Mouse (Mus musculus): ENCODE data around the gene March9.
A peak's percentile ranks its signal among the peaks of the same experiment; 100 is the strongest.

The March9 gene

DNA sequence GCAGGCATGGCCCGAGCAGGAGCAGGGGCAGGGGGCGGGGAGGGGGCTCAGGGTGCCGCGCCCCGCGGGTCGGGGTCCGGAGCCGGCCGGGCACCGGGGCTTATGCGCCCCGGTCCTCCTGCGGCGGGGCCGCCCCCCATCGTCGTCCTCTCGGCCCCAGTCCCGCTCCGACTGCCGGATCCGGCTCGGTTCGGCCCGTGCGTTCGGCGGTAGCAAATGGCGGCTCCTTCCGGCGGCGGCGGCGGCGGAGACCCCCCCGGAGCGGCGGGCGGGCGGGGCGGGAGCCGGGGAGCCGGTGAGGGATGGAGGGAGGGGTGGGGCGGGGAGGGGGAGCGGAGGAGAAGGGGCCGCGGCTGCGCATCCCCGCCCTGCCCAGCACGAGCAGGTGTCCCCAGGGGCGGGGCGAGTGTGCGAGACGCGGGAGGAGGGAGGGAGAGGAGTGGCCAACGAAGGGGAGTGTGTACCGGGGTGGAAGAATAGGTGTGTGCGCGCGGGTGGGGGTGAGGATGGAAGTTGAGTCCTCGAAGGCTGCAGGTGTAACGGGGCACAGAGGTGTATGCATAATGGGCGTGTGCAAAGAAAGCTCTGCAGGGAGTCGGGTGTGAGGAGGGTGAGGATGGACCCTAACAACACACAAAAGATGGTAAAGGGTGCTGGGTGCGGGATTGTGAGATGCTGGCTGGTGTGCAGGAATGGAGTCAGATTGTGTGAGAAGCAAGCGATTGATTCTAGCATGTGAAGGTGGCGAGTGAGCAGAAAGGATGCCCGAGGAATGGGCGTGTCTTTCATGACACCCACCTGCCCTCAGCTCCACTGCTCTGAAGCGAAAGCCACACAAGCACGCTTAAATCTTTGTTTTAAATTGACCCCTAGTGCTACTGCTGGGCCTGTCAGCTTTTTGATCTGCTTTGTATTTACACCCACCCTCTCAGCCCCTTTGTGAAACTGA is at the start of gene March9:
March9 (minus strand) TSS at position 217 of the 949 bp plus-strand sequence.
- DNase-seq (ENCODE audit: low read depth, low spot score), result no peak

DNA sequence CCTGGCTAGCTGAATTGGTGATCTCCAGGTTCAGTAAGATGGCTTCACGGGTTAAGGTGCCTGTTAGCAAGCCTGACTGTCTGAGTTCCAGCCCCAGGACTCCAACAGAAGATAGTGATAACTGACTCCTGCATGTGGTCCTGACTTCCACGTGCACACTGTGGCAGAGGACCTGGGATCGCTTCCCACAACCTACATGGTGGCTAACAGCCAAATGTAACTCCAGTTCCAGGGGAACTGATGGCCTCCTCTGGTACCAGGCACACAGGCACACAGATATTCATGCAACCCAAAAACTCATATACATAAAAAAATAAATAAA is 48.2 kb upstream of the March9 start:
- no peak for DNase-seq (ENCODE audit: low read depth, low spot score)

DNA sequence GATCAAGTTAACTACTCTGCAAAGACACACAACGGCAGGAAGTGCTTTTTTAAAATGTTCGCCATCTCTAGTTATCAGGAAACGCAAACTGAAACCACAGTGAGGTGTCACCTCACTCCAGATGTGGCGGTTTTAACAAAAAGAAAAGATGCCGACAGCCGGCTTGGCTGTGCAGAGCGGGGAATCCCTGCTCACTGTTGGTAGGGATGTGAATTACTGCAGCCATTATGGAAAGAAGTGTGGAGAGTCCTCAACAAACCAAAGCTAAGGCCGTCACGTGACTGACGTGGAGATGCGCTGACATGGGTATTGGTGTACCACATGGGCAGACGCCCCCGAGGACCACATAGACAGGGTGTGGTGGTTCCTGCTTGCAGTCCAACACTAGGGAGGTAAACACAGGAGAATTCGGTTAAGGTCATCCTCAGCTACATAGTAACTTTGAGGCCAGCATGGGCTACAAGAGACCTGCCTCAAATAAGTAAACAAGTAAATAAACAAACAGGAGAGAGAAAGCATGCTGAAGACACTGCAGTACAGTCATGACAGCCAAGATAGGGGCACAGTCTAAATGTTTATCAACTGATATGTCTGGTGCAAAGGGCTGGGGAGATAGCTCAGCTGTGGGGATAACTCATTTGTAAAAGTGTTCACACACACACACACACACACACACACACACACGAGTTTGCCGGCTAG is 47.7 kb upstream of the March9 start:
- DNase-seq (ENCODE audit: low read depth, low spot score), result no peak

DNA sequence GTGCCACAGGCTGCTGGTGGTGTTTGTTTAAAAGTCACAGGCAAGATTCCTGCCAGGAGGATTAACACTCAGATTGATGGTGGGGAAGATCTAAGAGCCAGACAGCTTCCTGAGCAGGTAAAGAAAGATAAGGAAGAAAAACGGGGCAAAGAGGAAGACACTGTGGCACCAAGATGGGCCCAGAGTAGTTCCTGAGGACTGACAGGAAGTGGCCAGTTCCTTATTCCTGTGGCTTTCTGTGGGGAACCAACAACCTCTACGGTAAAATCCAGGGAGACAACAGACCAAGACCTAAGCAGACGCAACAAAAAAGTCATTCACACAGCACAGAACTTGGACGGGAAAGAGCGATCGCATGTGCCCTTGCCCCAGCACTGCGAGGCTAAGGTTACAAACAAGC is 43.6 kb upstream of the March9 start:
- DNase-seq (ENCODE audit: low read depth, low spot score), result no peak

DNA sequence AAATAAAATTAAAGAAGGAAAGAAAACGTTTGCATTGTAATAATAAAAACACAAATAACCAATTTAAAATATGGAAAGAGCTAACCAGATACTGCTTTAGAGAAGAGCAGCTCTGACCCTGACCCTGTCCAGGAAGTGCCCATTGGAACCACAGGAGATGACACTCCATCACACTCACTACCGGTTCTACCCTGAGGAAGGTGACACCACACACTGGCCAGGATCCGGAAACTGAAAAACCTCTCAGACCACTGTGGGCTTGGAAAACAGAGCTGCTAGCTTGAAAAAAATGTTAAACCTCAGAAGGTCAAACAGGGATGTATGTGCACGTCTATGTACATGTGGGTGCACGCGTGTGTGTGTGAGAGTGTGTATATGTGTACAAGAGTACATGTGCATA is 41.2 kb upstream of the March9 start:
- DNase-seq (ENCODE audit: low read depth, low spot score), result no peak

DNA sequence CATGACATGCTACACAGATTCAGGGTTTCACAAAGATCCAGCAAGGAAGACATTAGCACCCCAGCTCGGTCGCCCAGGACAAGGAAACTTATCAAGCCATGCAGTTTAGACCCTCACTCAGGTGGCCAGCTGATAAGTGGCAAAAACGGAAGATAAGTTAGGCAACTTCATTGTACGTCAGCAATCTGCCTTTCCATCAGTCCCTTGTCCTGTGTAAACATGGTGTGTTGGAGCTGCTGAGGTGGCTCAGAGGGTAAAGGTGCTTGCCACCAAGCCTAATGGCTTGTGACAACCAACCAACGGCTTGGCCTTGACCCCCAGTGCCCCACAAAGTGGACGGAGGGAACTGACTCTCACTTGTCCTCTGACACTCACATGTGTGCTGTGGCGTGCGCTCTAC is 40.4 kb upstream of the March9 start:
- DNase-seq (ENCODE audit: low read depth, low spot score), result no peak

DNA sequence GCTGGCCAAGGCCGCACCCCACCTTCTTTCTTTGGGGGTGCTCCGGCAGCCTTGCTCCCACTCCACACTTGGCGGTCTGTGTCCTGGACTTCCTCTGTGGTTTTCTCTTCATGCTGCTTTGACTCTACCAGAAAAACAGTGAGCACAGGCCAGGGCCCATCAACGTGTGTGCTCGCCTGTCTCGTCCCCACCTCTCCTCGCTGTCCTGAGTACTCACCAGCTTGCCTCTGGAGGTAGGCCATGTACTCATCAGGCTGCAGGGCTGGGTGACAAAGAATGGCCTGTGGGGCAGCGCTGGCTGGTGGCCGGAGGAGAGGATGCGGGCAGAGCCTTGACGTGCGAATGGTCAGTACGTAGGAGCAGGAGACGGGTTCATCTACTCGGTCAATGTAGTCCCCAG is 39.9 kb upstream of the March9 start:
- no peak for DNase-seq (ENCODE audit: low read depth, low spot score)

DNA sequence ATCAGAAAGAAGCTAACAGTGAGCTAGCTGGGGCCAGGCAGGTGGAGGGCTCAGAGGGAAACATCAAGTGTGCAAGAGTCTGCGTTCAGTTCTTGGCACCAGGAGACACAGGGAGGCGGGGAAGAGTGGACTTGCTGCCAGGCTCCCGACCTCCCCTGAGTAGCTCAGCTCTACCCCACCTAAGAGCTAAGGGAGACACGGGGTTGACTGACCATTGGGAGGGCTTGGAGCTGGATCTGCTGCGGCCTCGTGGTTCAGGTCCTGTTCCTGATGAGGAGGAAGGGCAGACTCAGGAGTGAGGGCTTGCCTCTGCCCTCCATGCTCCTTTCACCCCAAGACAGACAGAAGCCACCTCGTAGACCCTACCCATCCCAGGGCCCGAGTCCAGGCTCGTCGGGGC is 39.2 kb upstream of the March9 start:
- no peak for DNase-seq (ENCODE audit: low read depth, low spot score)

DNA sequence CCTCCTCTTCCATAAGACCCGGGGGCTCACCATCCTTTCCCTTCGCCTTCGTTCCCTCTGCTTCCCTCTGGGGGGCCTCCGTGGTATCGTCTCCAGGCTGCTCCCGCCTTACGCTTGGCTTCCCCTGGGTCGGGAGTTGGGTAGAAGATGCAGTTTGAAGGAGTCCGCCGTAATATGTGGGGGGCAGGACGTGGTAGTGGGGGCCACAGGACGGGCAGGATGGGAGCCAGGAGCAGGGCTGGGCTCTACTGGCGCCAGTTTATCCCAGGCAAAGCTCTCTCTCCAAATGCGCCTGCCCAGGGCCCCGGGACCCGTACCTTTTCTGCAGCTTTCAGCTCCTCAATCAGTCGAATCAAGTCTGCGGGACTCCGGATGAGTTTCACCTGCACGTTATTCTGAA is 38.5 kb upstream of the March9 start:
- no peak for DNase-seq (ENCODE audit: low read depth, low spot score)

DNA sequence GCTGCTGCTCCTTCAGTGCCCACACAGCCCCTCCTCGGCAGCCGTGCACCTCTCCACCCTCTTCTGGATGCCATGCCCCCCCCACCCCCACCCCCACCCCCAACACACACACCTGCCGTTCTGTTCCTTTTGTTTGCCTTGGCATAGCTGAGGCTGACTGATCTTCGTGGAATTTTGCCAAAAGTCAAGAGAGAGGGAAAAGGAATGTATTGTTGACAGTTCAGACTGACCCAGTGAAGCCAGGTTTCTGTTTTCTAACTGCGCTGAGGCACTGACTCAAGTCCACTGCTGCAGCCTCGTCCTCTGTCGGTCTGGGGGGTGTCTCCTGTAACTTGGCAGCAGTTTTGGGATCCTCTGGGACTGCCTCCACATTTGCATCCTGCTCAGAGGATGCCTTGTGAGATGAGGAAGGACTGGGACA is 34.4 kb upstream of the March9 start:
- peak; percentile 71 for DNase-seq (ENCODE audit: low read depth, low spot score)

DNA sequence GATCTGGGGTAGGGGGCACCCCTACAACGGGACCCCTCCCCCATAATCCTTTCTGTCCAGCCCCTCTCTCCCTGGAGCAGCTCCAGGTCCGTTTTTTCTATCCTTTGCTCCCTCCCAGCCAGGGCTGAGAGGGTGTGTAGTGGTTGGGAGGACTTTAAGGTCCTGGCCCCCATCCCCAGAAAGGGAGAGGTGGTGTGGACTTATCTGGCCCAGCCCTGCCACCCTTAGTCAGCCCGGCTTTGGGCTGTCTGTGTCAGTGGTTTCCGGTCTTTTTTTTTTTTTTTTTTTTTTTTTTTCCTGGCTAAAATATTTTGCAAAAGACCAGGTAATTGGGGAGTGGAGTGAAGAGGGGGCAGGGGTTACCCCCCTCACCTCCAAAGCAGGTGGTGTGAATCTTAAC is 32.8 kb upstream of the March9 start:
- DNase-seq (ENCODE audit: low read depth, low spot score), result no peak

DNA sequence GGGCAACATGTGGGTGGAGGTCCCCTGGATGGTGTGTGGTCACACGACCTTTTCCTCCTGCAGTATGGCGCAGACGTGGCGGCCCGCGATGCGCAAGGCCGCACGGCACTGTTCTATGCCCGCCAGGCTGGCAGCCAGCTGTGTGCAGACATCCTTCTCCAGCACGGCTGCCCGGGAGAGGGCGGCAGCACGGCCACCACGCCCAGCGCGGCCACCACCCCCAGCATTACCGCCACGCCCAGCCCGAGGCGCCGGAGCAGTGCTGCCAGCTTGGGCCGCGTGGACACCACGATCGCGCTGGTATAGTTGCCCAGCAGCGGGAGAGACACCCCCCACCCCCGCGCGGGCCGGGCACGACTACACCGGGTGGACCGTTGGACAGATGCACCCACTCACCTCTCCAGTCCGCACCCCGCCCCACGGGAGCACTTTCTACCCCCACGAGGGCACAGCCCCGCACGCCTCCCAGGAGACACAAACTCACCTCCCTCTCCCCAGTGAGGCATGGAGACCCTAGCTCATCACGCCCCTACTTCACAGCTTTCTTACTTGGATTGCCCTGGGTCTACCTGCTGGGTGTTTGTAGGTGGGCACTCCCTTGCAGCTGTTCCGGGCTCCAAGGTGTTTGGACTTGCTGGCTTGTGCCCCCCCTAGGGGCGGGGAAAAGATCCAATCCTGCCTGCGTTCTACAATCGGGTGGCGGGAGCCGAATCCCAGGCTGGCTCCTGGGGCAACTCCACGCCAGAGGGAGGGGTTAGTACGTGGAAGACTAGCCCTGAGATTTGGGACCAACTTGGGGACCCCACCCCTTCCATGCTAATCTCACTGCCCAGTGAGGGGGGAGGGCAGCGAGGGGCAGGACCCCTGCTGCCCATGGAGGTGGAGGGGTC is 31.8 kb upstream of the March9 start:
- DNase-seq (ENCODE audit: low read depth, low spot score), result no peak

DNA sequence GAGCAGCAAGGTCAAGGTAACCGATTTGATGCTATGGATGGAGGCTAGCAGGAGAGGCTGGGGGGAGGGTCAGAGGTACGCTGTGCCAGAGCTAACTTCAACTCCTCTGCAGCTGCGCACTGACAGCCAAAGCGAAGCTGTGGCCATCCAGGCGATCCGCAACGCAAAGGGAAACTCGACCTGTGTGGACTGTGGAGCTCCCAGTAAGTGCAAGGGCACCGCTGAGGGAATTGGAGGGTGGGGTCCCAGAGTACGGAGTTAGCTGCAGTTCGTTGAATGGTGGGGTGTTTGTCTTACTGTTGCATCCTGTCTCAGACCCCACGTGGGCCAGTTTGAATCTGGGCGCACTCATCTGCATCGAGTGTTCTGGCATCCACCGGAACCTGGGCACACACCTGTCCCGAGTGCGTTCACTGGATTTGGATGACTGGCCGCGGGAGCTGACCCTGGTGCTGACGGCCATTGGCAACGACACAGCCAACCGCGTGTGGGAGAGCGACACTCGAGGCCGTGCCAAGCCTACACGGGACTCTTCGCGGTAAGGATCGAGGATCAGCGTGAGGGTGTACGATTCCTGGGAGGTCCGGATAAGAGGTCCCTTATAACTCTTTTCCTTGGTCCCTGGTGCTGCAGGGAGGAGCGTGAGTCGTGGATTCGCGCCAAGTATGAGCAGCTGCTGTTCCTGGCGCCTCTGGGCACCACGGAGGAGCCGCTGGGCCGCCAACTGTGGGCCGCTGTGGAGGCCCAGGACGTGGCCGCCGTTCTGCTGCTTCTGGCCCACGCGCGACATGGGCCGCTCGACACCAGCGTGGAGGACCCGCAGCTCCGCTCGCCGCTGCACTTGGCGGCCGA is 30.8 kb upstream of the March9 start:
- DNase-seq (ENCODE audit: low read depth, low spot score), result no peak

DNA sequence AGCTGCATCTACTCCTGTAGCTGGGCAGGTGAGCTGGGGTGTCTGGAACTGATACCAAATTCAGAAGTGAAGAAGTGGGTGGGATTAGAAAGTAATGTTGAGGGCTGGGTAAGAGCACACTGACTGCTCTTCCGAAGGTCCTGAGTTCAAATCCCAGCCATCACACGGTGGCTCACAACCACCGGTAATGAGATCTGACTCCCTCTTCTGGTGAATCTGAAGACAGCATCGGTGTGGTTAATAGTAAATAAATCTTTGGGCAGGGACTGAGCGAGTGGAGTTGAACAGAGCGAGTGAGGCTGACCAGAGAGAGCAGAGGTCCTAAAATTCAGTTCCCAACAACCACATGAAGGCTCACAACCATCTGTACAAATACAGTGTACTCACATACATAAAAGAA is 25.6 kb upstream of the March9 start:
- no peak for DNase-seq (ENCODE audit: low read depth, low spot score)

DNA sequence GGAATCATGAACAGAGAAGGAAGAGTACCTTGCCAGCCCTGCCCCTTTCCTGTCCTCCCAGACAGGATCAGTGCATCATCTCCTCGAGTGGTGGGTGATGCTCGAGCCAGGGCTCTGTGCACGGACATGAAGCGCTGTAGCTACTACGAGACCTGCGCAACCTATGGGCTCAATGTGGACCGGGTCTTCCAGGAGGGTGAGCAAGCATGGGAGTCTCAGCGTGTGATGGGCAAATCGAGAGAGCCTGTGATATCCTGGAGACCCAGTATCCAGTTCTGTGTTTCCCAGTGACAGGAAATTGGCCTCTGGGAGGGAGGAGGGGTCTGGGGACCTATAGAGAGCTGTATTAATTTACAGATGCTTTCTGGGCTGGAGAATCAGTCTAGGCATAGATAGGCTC is 25.1 kb upstream of the March9 start:
- no peak for DNase-seq (ENCODE audit: low read depth, low spot score)

DNA sequence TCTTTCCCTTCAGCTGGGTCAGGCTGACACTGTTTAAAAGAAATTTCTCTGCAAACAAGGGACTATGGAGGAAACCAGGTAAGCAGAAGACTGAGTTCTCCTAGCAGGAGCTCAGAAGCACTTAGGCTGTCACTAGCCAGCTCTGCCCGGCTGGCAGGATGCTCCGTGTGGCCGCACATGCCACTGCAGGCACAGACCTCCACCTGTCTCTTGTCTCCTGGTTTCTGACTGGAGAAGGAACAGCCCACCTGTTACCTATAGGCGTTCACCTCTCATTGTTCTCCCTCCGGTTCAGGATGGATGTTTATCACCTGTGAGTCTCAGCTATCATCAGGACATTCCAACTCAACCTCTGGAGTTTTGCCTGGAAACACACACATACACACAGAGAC is 23.9 kb upstream of the March9 start:
- DNase-seq (ENCODE audit: low read depth, low spot score), result no peak

DNA sequence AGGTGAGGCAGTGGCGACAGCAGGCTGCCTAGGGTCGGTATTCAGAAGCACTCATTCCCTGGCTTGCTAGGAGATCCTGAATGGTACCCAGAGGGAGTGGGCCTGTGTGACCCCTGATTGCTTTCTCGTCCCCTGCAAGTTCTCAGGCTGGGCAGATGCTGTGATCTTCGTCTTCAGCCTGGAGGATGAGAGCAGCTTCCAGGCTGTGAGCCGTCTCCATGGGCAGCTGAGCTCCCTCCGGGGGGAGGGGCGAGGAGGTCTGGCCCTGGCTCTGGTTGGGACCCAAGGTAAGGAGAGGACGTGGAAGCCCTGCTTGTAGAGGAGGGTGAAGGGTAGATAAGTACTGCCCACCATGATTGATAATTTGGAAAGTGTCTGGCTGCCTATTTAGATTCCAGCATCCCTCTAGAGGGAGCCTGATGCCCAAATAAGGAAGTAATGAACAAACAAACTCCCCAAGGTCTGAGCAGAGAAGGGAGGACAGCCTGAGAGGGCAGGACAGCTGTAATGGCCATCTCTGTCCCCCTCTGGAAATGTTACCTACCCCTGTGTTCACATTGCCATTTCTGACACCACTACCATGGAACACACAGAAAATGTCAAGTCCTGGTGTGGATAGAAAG is 23.4 kb upstream of the March9 start:
- no peak for DNase-seq (ENCODE audit: low read depth, low spot score)

DNA sequence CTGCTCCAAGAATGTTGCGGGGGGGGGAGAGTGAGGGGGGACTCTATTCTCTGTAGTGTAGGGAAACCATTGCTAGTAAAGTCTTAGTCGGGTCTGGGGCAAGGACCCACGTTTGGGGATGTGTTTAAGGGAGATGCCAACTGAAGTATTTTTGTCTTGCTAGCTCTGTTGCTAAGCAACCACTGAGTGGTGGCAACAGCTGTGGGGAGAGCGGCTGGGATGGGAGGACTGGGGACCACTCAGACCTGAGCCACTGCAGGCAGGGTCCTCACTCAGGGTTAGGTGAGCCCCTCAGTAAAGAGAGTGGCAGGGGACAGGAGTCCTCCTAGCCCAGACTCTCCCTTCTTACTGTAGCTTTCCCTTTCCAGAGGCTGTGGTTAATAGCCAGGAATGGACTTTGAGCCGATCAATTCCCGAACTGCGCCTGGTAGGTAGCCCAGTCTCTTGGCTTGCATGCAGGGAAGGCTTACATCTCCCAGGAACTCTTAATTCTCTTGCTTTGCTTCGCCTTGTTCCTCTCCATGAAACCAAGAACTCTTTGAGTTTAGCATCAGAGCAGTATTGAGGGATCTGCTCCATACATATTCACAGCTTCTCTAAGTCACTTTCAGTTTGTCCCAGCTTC is 22.1 kb upstream of the March9 start:
- DNase-seq (ENCODE audit: low read depth, low spot score), result no peak

DNA sequence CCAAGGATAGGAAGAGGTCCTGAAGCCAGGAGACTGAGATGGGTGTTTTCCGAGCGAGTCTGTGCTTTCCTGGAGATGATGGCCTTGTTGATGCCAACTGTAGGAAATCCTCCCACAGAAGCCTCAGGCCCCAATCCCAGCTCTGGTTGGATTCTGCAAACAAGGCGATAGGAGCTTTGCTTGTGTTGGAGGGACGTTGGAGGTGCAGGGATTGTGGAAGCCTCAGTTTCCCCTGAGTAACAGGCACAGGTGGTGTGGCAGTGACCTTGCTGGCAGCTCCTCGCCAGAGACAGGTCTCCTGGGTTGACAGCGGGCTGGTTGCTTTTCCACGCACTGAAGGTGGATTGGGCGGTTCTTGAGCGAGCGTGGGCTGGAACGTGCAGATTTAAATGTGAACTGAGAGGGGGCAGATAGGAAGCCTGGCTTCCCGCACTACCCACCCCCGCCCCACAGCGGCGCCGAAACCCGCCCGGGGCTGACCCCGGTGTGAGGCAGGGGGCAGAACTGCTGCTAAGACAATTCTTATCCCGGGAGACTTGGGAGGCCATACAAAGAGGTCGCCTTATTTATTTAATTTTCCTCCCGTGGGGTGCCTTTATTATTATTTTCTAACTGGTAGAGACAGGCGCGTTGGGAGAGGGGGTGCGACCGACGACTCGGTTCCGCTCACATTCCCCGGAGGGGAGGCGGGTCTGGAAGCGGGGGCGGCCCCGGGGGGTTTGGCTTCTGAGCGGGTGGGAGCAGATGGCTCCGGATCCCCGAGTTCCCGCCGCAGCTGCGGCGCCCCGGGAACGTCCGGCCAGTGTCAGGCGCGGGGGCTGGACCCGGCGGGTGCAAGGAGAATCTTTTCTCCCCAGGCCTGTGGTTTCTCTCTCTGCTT is 21.2 kb upstream of the March9 start:
- no peak for DNase-seq (ENCODE audit: low read depth, low spot score)
